Mouse (Mus musculus) retina, postnatal 1 day (tissue): Measurements from ENCODE around the gene Plxnb3.

Experiments used
- DNase-seq: peaks from one replicate; pipeline ENCODE4 v3.0.0-alpha.2; 2012

Plxnb3 gene

DNA sequence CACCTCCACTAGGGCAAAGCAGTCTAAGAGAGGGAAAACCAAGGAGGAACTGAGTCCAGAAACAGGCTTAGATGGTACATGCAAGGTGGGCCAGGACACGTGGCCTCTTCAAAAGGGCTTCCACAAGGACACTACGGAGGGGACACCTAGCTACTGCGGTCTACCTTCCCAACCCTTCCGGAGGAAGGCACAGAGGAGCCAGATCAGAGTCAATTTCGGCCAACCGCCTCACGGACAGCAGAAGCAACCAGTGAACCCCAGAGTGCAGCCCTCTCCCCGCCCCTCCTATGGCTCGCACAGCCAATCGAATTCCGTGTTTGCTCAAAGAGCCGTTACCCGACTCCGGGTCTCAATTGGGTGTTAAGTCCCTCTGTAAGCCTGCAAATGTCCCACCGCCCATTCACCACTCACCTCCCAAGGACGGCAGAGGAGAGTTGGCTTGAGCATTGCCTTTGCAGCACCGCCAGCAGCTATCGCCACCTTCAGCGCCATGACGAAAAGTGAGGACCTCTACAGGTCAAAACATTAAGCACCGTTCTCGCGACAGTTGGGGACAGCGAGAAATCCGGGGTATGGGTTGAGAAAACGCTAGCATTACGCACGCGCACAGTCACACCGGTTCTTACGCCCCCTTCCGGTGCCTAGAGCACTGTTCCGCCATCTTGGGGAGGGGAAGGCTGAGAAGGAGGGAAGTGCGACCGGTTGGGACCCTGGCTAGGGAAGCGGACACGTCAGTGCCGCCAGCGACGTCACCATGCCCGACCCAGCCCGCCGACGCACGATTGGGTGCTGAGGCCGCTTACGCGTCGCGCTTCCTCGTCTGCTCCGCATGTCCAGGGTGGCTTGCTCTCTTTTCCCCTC, 29.7 kb downstream of the Plxnb3 start, which contains the start of the genes Idh3g and Ssr4:
Idh3g (minus strand) TSS at position 534 of the 861 bp plus-strand sequence.
Ssr4 (plus strand) TSS at position 665 of the 861 bp plus-strand sequence.
- DNase-seq, result peak; percentile 97

GRCm38 (mm10) chrX:73787225-73787558, 30.3 kb downstream of the Plxnb3 start:
- DNase-seq, result no peak

DNA sequence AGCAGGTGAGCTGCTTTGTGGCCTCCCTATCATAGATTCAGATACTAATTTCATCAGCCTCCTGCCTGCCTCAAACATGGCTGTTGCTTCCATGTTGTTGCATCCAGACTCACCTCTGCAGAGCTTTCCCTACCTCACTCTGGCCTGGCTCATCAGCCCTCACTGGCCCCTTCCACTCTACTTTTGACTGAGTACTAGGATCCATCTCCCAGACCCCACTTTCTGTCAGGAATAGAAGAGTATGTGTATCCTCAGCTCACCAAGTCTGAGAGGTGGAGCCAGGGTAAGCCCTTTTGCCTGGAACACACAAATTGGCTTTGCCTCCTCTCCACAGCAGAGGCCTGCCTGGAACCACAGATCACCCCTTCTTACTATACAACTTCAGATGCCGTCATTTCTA, 31.6 kb downstream of the Plxnb3 start:
- no peak for DNase-seq

DNA sequence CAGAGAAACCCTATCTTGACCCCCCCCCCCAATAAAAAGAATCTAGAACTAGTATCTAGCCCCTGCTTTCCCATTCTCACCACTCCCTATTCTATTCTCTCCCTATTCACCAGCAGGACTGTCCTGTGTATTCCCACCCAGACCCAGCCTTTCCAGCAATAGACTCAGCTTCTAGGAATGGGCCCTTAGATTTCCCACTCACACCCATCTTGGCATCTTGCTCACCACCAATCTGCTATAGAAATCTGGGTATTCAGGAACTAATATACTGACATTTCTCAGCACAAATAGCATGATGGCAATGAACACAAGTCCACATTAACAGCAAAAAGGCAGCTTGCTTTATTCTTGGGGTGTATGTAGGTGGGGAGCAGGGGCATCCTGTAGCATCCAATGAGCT, 36.1 kb downstream of the Plxnb3 start:
- DNase-seq, result no peak

DNA sequence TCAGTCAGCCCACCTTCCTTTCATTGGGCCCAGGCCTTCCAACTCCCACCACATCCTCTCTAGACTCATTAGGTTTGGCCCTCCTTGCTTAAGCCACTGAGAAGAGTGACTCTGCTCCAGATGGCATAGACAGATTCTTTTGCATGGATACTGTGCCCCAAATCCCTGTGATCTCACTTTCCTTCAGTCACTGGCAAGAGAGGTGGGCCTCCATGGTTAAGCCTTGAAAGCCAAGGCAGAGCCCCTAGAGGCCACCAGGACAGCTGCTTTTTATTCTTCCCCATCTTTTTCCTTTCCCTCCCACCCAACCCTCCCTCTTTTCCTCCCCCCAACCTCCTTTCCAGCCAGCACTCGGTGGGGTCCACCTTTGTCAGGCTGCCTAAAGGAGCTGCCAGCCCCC, 36.6 kb downstream of the Plxnb3 start:
- peak; percentile 19 for DNase-seq

- no peak for DNase-seq
These were observed 40.6 kb downstream of the Plxnb3 start for GRCm38 (mm10) chrX:73797511-73797910.

GRCm38 (mm10) chrX:73798502-73798901, 41.6 kb downstream of the Plxnb3 start:
- DNase-seq, result peak; percentile 75

DNA sequence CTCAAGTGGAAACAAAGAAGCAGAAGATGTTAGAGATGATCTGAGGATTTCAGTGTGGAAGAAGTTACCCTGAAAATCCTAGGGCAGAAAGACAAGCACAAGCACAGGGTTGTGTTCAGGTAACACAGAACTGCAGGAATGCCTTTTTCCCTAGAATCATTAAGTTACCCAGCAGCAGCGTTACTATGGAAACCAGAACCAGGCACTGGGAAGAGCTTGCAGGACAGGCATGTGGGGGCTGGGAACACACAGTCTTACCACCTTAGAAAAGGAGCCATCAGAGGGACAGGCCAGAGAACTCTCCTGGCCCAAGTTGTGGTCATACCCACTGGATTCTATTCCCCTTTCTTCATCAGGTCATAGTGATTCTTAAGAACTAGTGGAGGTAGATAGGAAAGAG, 48.9 kb downstream of the Plxnb3 start:
- no peak for DNase-seq

DNA sequence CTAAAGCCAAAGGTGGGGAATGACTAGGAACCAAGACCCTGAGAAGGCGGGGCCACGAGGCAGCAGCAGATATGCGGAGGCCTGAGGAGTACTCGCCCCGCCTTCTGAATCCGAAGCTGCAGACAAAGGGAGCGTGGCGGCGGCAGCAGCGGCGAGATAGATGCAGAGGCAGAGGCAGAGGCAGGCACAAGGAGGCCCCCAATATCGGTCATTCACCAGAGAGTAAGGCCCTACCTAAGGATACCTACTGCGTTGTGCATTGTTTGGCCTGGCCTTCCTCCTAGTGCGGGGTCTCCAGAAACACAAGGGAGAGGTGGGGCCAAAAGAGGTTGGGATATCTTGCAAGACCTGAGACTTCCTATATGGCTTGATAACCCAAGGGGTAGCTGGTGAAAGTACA, 58.2 kb downstream of the Plxnb3 start:
- DNase-seq, result peak; percentile 54

DNA sequence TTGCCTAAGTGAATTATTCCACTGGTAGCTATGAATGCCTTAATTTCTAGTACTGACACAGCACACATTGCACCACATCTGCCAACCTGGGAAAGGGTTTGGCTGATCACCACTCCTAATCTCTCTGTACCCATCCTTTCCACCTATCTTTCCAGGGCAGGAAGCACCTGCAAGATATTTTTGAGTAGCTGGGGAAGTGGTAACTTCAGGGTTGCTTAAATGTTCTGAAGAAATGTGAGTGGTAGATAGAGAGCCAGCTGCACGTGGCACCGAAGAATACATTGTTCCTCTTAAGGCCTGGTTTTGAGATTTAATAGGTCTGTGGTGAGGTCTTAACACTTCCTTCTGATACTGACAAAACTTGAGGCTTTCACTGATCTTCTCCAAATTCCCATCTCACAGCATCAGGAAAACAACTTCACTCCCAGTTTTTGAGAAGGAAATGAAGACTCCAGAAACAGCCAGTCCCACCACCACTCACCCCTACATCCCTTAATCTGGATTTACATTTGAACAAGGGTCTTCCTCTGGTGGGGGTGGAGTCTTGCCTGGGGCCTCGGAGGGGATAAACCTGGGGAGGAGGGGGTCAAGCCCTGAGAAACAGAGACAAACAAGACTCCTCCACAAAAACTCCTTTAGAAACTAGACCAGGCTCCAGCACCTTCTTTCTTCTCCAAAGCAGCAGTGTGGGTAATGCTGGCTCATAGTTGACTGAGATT, 59.9 kb downstream of the Plxnb3 start:
- DNase-seq, result no peak
